Mouse (Mus musculus): ENCODE results near the gene Trrap. TPM values are rescaled to one million over a fixed set of nuclear protein-coding genes. Genes with fewer than 3 reads are reported as not detected.

The Trrap gene
- polyA plus RNA-seq, 1 experiment = 61.1 TPM

GRCm38 (mm10) chr5:144773231-144773630 lies 5.7 kb downstream of the Trrap start:
- TF ChIP-seq CTCF (IDR thresholded peaks at IDR 0.05; ENCODE audit: low read depth, low read length) (no peak), POLR2A (IDR thresholded peaks at IDR 0.05; ENCODE audit: borderline replicate concordance, low read depth, low read length) (no peak)
- Histone ChIP-seq H3K4me1 (ENCODE audit: control insufficient read depth, insufficient read depth, low read length) (peaks cover 25% of the 10 kb centered on the region), H3K4me3 (ENCODE audit: insufficient read depth, low read length) (no peak overlapping the region), H3K27ac (ENCODE audit: insufficient read depth, low read depth, low read length) (no peak overlapping the region)

- H3K4me3 ChIP-seq (ENCODE audit: insufficient read depth, low read length) = no peak overlapping the region
- TF ChIP-seq POLR2A (IDR thresholded peaks at IDR 0.05; ENCODE audit: borderline replicate concordance, low read depth, low read length) (no peak), CTCF (IDR thresholded peaks at IDR 0.05; ENCODE audit: low read depth, low read length) (no peak)
- H3K27ac ChIP-seq (ENCODE audit: insufficient read depth, low read depth, low read length) = no peak overlapping the region
- H3K4me1 ChIP-seq (ENCODE audit: control insufficient read depth, insufficient read depth, low read length) = no peaks in the 10 kb centered on the region
Observed at GRCm38 (mm10) chr5:144780654-144781053, 13.1 kb downstream of the Trrap start.

- Histone ChIP-seq H3K4me1 (ENCODE audit: control insufficient read depth, insufficient read depth, low read length) (no peaks in the 10 kb centered on the region), H3K4me3 (ENCODE audit: insufficient read depth, low read length) (no peak overlapping the region), H3K27ac (ENCODE audit: insufficient read depth, low read depth, low read length) (no peak overlapping the region)
- TF ChIP-seq CTCF (IDR thresholded peaks at IDR 0.05; ENCODE audit: low read depth, low read length) (no peak), POLR2A (IDR thresholded peaks at IDR 0.05; ENCODE audit: borderline replicate concordance, low read depth, low read length) (no peak)
Observed at GRCm38 (mm10) chr5:144786464-144786863, 18.9 kb downstream of the Trrap start.

GRCm38 (mm10) chr5:144793374-144793773 lies 25.8 kb downstream of the Trrap start:
- no peaks in the 10 kb centered on the region for H3K4me1 ChIP-seq (ENCODE audit: control insufficient read depth, insufficient read depth, low read length)
- no peak overlapping the region for H3K4me3 ChIP-seq (ENCODE audit: insufficient read depth, low read length)
- H3K27ac ChIP-seq (ENCODE audit: insufficient read depth, low read depth, low read length) = no peak overlapping the region
- no peak for TF ChIP-seq POLR2A (IDR thresholded peaks at IDR 0.05; ENCODE audit: borderline replicate concordance, low read depth, low read length)
- no peak for TF ChIP-seq CTCF (IDR thresholded peaks at IDR 0.05; ENCODE audit: low read depth, low read length)

GRCm38 (mm10) chr5:144794687-144795086 lies 27.2 kb downstream of the Trrap start:
- no peak overlapping the region for H3K27ac ChIP-seq (ENCODE audit: insufficient read depth, low read depth, low read length)
- H3K4me3 ChIP-seq (ENCODE audit: insufficient read depth, low read length) = no peak overlapping the region
- H3K4me1 ChIP-seq (ENCODE audit: control insufficient read depth, insufficient read depth, low read length) = no peaks in the 10 kb centered on the region
- TF ChIP-seq POLR2A (IDR thresholded peaks at IDR 0.05; ENCODE audit: borderline replicate concordance, low read depth, low read length) = no peak
- TF ChIP-seq CTCF (IDR thresholded peaks at IDR 0.05; ENCODE audit: low read depth, low read length) = no peak; the same call in 1 of the 2 replicates

GRCm38 (mm10) chr5:144797116-144797515 lies 29.6 kb downstream of the Trrap start:
- TF ChIP-seq CTCF (IDR thresholded peaks at IDR 0.05; ENCODE audit: low read depth, low read length) (no peak), POLR2A (IDR thresholded peaks at IDR 0.05; ENCODE audit: borderline replicate concordance, low read depth, low read length) (no peak)
- Histone ChIP-seq H3K4me3 (ENCODE audit: insufficient read depth, low read length) (no peak overlapping the region), H3K4me1 (ENCODE audit: control insufficient read depth, insufficient read depth, low read length) (no peaks in the 10 kb centered on the region), H3K27ac (ENCODE audit: insufficient read depth, low read depth, low read length) (no peak overlapping the region)

- TF ChIP-seq POLR2A (IDR thresholded peaks at IDR 0.05; ENCODE audit: borderline replicate concordance, low read depth, low read length) (no peak), CTCF (IDR thresholded peaks at IDR 0.05; ENCODE audit: low read depth, low read length) (no peak)
- no peak overlapping the region for H3K27ac ChIP-seq (ENCODE audit: insufficient read depth, low read depth, low read length)
- H3K4me3 ChIP-seq (ENCODE audit: insufficient read depth, low read length) = no peak overlapping the region
- H3K4me1 ChIP-seq (ENCODE audit: control insufficient read depth, insufficient read depth, low read length) = no peaks in the 10 kb centered on the region
Observed at GRCm38 (mm10) chr5:144803066-144803465, 35.5 kb downstream of the Trrap start.

GRCm38 (mm10) chr5:144804181-144804580 lies 36.6 kb downstream of the Trrap start:
- TF ChIP-seq CTCF (IDR thresholded peaks at IDR 0.05; ENCODE audit: low read depth, low read length) = no peak
- no peak for TF ChIP-seq POLR2A (IDR thresholded peaks at IDR 0.05; ENCODE audit: borderline replicate concordance, low read depth, low read length)
- H3K4me3 ChIP-seq (ENCODE audit: insufficient read depth, low read length) = no peak overlapping the region
- no peaks in the 10 kb centered on the region for H3K4me1 ChIP-seq (ENCODE audit: control insufficient read depth, insufficient read depth, low read length)
- H3K27ac ChIP-seq (ENCODE audit: insufficient read depth, low read depth, low read length) = no peak overlapping the region

GRCm38 (mm10) chr5:144806931-144807330 lies 39.4 kb downstream of the Trrap start:
- Histone ChIP-seq H3K4me3 (ENCODE audit: insufficient read depth, low read length) (no peak overlapping the region), H3K4me1 (ENCODE audit: control insufficient read depth, insufficient read depth, low read length) (no peaks in the 10 kb centered on the region), H3K27ac (ENCODE audit: insufficient read depth, low read depth, low read length) (no peak overlapping the region)
- no peak for TF ChIP-seq CTCF (IDR thresholded peaks at IDR 0.05; ENCODE audit: low read depth, low read length)
- TF ChIP-seq POLR2A (IDR thresholded peaks at IDR 0.05; ENCODE audit: borderline replicate concordance, low read depth, low read length) = no peak

GRCm38 (mm10) chr5:144828365-144829102 lies 61.0 kb downstream of the Trrap start:
- TF ChIP-seq POLR2A (IDR thresholded peaks at IDR 0.05; ENCODE audit: borderline replicate concordance, low read depth, low read length) = no peak
- TF ChIP-seq CTCF (IDR thresholded peaks at IDR 0.05; ENCODE audit: low read depth, low read length) = no peak
- H3K4me3 ChIP-seq (ENCODE audit: insufficient read depth, low read length) = no peak overlapping the region
- no peak overlapping the region for H3K27ac ChIP-seq (ENCODE audit: insufficient read depth, low read depth, low read length)
- peaks cover 10% of the 10 kb centered on the region for H3K4me1 ChIP-seq (ENCODE audit: control insufficient read depth, insufficient read depth, low read length)

Data from bone marrow macrophage, adult 2 months (primary cell).